Mouse (Mus musculus) limb, embryonic 11.5 days (tissue): ENCODE data around the gene Dnase1. TPM values are rescaled to one million over a fixed set of nuclear protein-coding genes. Genes with fewer than 3 reads are reported as not detected.

Source experiments
- ATAC-seq: fragments of 200-750 bp; cut with Nextera tagmentation; 2 replicates; pipeline ENCODE4 v1.8.0; 2017; ENCODE audit warnings: low read depth; ENCODE audit not compliant: insufficient number of reproducible peaks, low FRiP score, low TSS enrichment
- DNase-seq: peaks from one replicate; pipeline ENCODE4 v3.0.0-alpha.2; 2015; ENCODE audit warnings: low spot score
- H3K27ac ChIP-seq: fragments of 300-500 bp; sonication (generic); replicated peaks from 2 replicates; pipeline ENCODE4 v1.5.1; 2014; ENCODE audit warnings: low read depth, mild to moderate bottlenecking, low read length
- H3K27me3 ChIP-seq: fragments of 300-500 bp; sonication (generic); 2 replicates; pipeline ENCODE4 v1.6.1; 2014; ENCODE audit warnings: mild to moderate bottlenecking, low read length, mixed read lengths; ENCODE audit not compliant: control insufficient read depth, insufficient read depth
- H3K36me3 ChIP-seq: fragments of 300-500 bp; sonication (generic); 2 replicates; pipeline ENCODE4 v1.6.1; 2014; ENCODE audit warnings: mild to moderate bottlenecking, low read length, moderate library complexity, mixed read lengths; ENCODE audit not compliant: control insufficient read depth, insufficient read depth
- H3K4me1 ChIP-seq: fragments of 300-500 bp; sonication (generic); 2 replicates; pipeline ENCODE4 v1.6.1; 2014; ENCODE audit warnings: low read length, mixed read lengths; ENCODE audit not compliant: control insufficient read depth, insufficient read depth
- H3K4me2 ChIP-seq: fragments of 300-500 bp; sonication (generic); 2 replicates; pipeline ENCODE4 v1.6.1; 2014; ENCODE audit warnings: low read depth, mild to moderate bottlenecking, moderate library complexity; ENCODE audit not compliant: severe bottlenecking
- H3K4me3 ChIP-seq: fragments of 300-500 bp; sonication (generic); 2 replicates; pipeline ENCODE4 v1.5.1; 2014; ENCODE audit warnings: low read depth, low read length
- H3K9ac ChIP-seq: fragments of 300-500 bp; sonication (generic); 2 replicates; pipeline ENCODE4 v1.6.1; 2014; ENCODE audit warnings: mild to moderate bottlenecking, low read length
- H3K9me3 ChIP-seq: fragments of 300-500 bp; sonication (generic); 2 replicates; pipeline ENCODE4 v1.6.1; 2016; ENCODE audit warnings: low read length; ENCODE audit not compliant: control insufficient read depth
- WGBS: fragments of 180-500 bp; shearing (Covaris S2); extraction: QIAGEN DNeasy Blood & Tissue Kit; methylation state at CpG from one replicate; pipeline ENCODE4 v1.1.7; 2014; 5-methylcytosine and 5-hydroxymethylcytosine counted together
- microRNA-seq: library from miRNA; unstranded; fragments of <30 nt; microRNA quantifications from one replicate; pipeline ENCODE4, GENCODE M21; 2016
- polyA plus RNA-seq: library from polyadenylated mRNA; unstranded; fragments of >200 nt; fragmentation: Nextera tagmentation; extraction: Ambion mirVana; gene quantifications from 2 replicates; pipeline ENCODE4 v1.2.1, GENCODE M21; 2014

Dnase1 gene
- polyA plus RNA-seq, 1 experiment from 2014 or later = 4.1 TPM

DNA sequence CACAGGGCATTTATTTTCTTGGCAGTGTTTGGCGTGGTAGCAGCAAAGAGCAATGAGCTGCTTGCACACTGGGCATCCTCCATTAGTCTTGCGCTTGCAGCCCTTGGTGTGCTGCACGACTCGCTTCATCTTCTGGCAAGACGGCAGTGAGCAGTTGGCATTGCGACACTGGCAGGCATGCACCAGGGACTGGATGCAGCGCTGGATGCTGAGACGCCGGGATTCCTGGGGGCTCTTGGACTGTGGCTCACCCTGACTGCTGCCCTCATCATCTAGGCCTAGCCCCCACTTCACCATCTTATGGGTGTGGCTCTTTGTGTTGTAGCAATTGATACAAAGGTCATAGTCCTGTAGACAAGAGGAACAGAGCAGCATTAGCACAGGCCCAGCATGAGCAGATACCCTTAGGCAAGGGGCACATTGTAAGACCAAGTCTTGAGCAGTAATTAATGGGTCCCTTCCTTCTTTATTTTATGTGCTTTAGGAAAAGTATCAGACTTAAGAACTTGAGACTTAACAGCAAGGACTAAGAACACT lies 49.2 kb downstream of the Dnase1 start:
- Histone ChIP-seq H3K4me2 (no peak overlapping the region), H3K4me1 (no peaks in the 10 kb centered on the region), H3K27ac (no peak overlapping the region), H3K4me3 (no peak overlapping the region), H3K36me3 (peaks cover 43% of the 10 kb centered on the region), H3K9ac (no peak overlapping the region), H3K27me3 (no peaks in the 10 kb centered on the region), H3K9me3 (no peaks in the 10 kb centered on the region)
- ATAC-seq (no peak), DNase-seq (no peak)
- WGBS = 96% methylated on average over 9 of the region's 9 CpGs

DNA sequence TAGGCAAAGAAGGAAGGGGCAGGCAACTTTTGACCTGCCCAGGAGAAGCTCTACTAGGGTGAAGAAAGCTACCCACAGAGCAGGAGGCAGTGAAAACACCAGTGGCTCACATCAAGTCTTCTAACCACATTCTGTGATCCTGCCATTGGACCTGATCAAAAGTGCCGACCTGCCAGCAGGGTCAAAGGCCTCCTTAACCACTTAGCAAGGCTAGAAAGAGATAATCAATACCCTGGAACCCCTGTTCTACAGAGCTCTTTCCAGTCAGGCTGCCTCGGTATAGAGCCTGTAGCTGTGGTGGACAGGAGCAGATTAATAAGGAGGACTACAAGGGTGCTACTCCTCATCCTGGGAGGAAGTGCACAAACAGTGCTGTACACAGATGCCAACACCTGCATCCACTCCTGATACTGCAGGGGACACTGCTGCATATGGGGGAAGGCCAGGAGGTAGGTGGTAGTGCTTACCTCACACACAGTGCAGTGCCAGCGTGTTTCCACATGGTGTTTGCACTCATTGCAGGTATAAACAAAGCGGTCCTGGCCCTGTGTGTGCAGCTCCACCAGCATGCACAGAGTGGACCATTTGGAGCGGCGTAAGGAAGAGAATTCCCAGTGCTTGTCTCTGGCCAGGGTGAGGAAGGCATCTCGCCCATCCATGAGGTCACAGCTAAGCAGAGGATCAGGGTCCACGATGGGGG lies 50.6 kb downstream of the Dnase1 start:
- DNase-seq (no peak), ATAC-seq (no peak)
- no peak overlapping the region for H3K4me2 ChIP-seq
- 92% methylated on average over 8 of the region's 8 CpGs for WGBS
- no peaks in the 10 kb centered on the region for H3K9me3 ChIP-seq
- H3K4me3 ChIP-seq = no peak overlapping the region
- H3K27me3 ChIP-seq = no peaks in the 10 kb centered on the region
- H3K9ac ChIP-seq = no peak overlapping the region
- H3K36me3 ChIP-seq = peaks cover 46% of the 10 kb centered on the region
- no peak overlapping the region for H3K27ac ChIP-seq
- no peaks in the 10 kb centered on the region for H3K4me1 ChIP-seq

Small RNAs within 50 kb of the gene (microRNA-seq; reads per million reads assigned to microRNA genes)
- gene Gm23413 = not detected

Other genes with a start within 250 kb of the Dnase1 start
- not detected in 2 replicates for gene Olfr15, start 206.1 kb upstream of the Dnase1 start, polyA plus RNA-seq
- gene Zfp174, start 189.7 kb upstream of the Dnase1 start, polyA plus RNA-seq = 1.1 and 1.4 TPM in 2 replicates
- 54.6 and 60.1 TPM in 2 replicates for gene Naa60, start 164.6 kb upstream of the Dnase1 start, polyA plus RNA-seq
- gene Zfp597, start 152.4 kb upstream of the Dnase1 start, polyA plus RNA-seq = 4.5 and 6.1 TPM in 2 replicates
- gene Gm20695, start 152.3 kb upstream of the Dnase1 start, polyA plus RNA-seq = 1.8 and 3.7 TPM in 2 replicates
- 4.1 and 5.1 TPM in 2 replicates for gene 1700037C18Rik, start 128.3 kb upstream of the Dnase1 start, polyA plus RNA-seq
- gene Cluap1, start 128.1 kb upstream of the Dnase1 start, polyA plus RNA-seq = 22.4 and 24.8 TPM in 2 replicates
- 0.57 and 0.65 TPM in 2 replicates for gene Nlrc3, start 60.3 kb upstream of the Dnase1 start, polyA plus RNA-seq
- 29.7 and 31.0 TPM in 2 replicates for gene Slx4, start 33.2 kb upstream of the Dnase1 start, polyA plus RNA-seq
- gene Trap1, start 40.9 kb downstream of the Dnase1 start, polyA plus RNA-seq = 100 and 101 TPM in 2 replicates
- gene Crebbp, start 177.1 kb downstream of the Dnase1 start, polyA plus RNA-seq = 42.4 and 43.5 TPM in 2 replicates